Mouse (Mus musculus) megakaryocyte, embryonic 14.5 days (primary cell): ENCODE data around the gene Mrpl58.

Experiments used
- FLI1 ChIP-seq: IDR thresholded peaks from 2 replicates; pipeline ENCODE4 v1.6.1; 2012; ENCODE audit warnings: low read length, inconsistent platforms, mixed read lengths
- GATA1 ChIP-seq: IDR thresholded peaks from 3 replicates; pipeline ENCODE4 v1.6.1; 2012; ENCODE audit warnings: mixed read lengths, low read length, inconsistent platforms, borderline replicate concordance

- no peak for TF ChIP-seq GATA1
- TF ChIP-seq FLI1, result no peak
These were observed 32.2 kb upstream of the Mrpl58 start for GRCm38 (mm10) chr11:115371354-115371753.
